Mouse (Mus musculus): ENCODE measurements at regions not wholly inside any gene's neighbourhood (a gene's known extent, or its start where the extent isn't known, plus 50 kb on each side); places are given as distances from the start of the nearest gene placed in this dataset.
A peak's percentile ranks its signal among the peaks of the same experiment; 100 is the strongest.
"Not testable (repeated sequence)": the region's sequence is repeated elsewhere in the genome, so short reads cannot be mapped to it uniquely, and the experiment has no call there.

DNA sequence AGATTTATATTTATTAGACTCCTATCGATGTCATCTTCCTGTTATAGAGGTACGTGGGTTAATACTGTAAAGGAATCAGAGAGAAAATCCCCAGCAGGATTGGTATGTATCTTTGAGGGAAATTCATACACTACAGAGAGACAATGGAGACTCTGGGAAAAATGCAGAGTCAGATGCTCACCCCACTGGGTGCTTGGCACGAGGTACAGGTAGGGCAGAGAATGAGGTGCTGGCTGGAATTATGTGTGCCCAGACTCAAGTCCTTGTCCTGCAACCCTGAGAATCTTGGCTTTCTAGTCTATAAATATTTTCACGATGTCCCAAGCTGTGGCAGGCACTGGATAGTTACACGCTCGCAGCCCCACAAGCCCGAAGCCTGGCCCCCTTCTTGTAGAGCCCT lies 57.8 kb upstream of the Cry1 start:
- no peak for DNase-seq (ENCODE audit: low read depth, low spot score)

DNA sequence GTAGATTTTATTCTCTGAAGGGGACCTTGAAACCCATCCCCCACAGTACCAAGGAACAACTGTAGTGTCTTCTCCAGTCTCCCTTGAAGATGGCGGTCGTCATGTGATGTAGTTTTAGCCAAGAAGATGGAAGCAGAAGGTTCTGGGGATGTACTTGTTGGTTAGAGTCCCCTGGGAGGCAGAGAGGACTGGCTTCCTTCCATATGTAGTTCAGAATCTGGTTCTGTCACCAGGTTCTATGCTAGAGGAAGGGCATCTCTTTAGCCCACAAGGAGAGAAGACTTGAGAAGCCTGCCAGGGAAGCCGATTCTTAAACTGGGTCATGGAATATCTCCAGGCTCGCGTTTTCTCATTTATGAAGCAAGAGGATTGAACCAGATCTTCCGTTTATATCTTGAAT lies 58.7 kb upstream of the Cry1 start:
- DNase-seq (ENCODE audit: low read depth, low spot score) = no peak

DNA sequence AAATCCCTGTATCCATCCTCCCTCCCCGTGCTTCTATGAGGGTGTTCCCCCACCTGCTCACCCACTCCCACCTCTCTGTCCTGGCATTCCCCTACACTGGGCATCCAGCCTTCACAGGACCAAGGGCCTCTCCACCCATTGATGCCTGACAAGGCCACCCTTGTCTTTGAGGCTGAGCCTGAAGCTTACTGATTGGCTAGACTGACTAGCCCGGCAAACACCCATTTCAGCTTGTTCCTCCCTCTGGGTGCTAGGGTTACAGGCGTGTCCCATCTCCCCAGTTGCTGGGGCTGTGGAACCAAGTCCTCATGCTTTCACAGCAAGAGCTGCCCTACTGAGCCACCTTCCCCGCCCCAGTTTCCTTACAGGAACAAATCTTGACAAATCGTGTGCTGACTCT lies 80.9 kb upstream of the Cry1 start:
- DNase-seq (ENCODE audit: low read depth, low spot score) = no peak

DNA sequence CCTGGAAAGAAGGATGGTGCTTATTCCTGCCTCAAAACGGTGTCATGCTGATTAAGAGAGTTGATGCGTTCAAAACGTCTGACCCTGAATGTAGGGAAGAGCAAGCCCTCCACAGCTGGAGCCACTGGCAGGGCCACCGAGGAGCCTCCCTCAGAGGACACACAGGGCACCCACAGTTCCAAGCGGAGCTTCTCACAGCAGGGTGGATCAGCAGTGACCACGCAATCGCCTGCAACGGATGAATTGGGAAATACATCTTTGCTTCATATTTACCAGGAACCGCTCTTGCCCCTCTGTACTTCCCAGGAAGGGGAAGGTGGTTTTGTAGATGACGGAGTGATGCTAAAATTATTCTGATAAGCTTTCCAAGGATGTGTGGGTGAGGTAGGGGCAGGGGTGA lies 81.3 kb upstream of the Cry1 start:
- no peak for DNase-seq (ENCODE audit: low read depth, low spot score)

DNA sequence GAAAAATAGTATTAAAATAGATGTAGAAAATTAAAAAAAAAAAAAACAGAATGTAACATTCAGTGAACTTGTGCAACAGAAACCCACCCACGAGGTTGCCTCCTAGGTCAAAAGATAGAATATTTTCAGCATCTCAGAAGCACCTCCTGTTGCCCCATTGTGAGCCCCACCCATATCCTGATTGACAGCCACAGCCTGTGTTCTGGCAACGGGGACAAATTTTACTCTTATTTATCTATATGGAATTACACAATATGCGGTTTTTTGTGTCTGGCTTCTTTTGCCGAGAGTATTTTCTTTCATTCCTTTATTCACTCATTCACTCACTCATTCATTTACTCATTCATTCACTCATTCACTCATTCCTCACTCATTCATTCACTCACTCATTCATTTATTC lies 81.9 kb upstream of the Cry1 start:
- DNase-seq (ENCODE audit: low read depth, low spot score) = no peak

DNA sequence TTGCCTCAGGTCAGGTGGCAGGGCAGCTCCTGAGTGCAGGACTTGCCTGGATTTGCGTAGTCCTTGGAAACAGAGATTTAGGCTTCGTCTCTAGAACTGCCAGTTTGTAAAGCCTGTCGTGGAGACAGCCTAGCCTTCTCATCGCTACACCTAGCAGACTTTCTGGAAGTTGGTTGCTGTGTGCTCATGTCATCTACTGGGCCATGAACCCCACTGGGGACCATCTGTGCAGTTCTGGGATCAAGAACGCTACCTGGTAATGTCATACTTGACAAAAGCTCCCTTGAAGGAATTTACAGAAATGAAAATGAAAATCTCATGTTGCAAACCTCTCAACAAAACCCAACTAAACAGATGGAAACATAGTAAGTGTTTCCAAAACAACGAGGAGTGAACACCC lies 85.3 kb upstream of the Cry1 start:
- DNase-seq (ENCODE audit: low read depth, low spot score) = no peak

DNA sequence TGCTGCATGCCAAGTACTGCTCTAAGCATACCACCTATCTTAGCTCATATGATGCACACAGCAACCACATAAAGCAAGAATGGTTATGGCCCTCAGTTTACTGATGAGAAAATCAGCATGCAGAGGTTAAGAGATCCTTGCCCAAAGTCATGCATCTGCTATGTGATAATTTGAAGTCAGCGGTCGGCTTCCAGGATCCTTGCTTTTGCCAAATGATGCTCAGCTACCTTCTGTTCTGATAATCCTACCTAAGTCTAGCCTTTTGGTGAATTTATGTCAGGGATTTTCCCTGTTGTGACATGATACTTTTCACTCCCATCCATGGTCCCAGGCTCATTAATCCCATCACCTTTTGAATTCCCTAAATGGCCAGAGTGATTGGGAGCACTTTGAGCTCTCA lies 91.9 kb upstream of the Cry1 start:
- DNase-seq (ENCODE audit: low read depth, low spot score) = no peak

DNA sequence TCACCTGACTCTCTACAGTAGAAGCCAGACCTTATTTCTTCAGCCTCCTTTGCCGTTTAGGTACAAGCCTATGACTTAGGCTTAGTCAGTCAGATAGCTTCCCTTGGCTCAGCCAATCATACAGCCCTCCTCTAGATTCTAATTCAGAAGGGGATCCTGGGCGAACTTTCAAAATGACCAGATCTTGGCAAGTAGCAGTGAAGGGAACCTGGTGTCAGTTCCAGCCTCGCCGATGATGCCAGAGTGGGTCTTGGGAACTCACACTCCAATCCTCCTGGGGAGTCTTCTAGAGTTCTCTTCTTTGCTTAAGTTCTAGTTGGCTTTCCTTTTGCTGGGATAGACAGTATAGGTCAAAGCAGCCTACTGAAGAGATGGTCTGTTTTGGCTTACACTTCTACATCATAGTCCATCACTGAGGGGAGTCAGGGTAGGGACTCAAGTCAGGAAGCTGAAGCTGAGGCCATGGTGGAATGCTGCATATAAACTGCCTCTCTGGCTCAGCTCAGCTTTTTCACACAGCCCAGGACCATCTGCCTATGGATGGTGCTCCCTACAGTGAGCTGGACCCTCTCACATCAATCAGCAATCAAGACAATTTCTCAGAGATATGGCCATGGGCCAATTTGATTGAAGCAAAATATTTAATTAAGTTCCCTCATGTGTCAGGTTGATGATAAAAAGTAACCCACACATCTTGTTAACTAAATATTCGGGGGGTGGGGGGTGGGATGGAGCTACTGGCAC lies 94.7 kb upstream of the Btbd11 start:
- no peak for DNase-seq (ENCODE audit: low read depth, low spot score)

DNA sequence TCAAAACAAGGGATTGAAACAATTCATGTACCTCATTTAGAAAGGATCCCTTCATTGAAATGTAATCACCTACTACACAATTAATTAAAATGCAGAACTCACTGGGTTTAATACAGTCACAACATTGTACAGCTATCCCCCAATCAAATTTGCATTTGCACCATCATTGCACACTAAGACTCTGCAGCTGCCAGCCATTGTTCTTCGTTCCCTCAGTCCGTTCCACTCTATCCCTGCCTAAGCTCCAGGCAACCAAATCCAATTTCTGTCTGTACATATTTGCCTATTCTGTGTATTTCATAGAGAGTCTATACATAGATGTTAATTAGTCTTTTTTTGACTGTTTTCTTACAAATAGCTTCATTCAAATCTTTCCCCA lies 94.1 kb upstream of the Btbd11 start:
- no peak for DNase-seq (ENCODE audit: low read depth, low spot score)

DNA sequence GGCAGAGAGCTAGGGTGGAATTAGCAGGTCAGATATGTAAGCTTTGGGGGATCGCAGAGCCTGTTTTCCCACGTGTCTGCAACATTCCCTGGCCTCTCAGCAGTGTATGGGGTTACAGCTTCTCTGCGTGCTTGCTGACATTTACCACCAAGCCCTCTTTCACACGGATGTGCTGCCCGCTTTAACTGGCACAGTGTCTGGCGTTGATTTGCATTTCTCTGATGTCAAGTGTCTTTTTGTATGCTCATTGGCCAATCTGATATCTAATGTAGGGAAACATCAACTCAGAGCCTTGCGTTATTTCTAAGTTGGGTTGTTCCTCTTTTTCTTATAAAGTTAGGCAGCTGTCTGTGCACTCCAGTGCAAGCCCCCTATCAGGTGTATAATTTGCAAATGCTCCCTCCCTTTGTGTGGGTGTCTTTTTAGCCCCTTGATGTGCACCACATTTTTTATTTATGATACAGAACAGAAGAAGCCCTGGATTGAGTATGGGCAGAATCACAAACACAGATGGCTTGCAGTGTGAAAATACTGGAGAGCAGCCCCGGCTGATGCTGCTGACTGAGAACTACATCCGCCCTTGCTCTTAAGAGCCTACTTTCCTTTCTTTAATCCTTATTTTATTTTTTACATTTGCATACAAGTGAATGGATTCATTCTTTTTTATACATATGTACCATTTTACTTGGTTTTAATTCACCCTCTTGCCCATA lies 93.4 kb upstream of the Btbd11 start:
- DNase-seq (ENCODE audit: low read depth, low spot score) = no peak

DNA sequence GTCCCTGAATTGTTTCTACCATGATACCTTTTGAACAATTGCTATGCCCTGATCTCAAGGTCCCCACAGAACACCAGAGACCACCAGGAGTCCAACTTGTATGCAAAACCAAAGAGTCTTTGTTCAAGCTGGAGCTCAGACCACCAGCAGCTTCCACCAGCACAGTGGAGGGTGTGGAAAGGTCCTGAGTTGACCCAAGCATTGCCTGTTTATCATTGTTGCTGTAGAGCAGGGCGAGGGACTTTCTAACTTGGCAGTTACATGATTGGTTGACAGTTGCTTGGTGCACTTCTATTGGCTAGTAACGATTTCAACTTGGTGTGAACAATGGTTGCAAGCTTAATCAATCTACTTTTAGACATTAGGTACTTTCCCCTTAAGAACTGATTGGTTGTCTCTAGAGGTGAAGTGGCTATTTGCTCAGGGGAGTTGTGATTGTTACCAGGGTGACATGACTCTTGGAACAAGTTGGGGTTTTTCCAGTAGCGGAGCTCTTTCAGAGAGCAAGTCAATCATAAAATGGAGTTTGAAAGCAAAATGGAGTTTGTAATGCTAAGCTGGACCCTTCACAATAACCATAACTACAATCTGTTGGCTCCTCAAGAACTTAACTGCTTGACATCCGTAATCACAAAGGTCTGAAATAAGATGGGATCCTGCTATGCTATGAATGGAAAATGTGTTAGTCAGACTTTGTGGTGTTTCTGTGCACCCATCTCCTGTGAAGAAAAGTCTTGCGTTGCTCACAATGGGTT lies 91.3 kb upstream of the Btbd11 start:
- DNase-seq (ENCODE audit: low read depth, low spot score) = no peak

DNA sequence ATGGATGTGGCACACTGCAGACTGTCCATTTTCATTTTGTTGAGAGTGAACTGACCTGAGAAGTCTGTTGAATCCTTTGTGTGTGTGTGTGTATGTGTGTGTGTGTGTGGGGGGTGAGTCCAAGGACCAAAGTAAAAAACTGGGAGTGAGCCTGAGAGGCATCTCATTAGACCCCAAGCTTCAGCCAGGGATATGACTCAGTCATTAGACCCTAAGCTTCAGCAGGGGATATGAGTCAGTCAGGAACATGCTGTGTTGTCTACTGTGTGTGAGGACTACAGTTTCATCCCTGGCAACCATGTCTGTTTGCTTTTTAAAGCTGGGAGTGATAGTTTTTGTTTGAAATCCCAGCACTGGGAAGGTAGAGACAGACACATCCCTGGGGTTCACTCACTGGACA lies 74.8 kb upstream of the Btbd11 start:
- no peak for DNase-seq (ENCODE audit: low read depth, low spot score)

DNA sequence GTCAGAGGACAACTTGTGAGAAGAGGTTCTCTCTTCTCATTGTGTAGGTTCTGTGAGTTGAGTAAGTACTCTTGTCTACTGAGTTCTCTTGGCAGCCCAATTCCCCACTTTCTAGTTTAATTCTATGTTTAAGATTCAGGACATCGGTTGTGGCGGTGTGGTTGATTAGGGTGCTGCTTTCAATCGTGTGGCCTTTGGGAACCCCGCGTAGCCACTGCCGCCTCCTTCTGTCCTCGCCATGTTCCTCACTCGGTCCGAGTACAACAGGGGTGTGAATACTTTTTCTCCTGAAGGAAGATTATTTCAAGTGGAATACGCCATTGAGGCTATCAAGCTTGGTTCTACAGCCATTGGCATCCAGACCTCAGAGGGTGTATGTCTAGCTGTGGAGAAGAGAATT lies 73.3 kb upstream of the Btbd11 start:
- DNase-seq (ENCODE audit: low read depth, low spot score) = not testable (repeated sequence)

DNA sequence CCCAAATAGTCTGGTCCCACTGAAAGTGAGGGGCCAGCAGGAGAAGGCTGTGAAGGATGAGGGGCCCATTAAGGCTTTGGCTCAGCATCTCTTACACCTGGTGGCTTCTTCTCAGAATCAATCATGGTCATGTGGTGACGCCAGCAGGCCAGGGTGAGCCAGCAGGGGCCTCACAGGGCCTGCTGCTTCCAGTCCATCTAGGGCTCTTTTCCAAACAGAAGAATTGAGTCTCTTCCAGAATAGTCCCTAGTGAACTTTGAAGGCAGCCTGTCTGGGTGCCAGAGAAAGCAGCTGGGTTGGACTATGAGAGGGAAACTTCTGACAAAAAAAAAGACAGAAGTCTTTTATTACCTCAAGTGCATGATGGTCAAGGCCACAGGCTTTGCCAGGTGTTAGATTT lies 65.6 kb upstream of the Btbd11 start:
- no peak for DNase-seq (ENCODE audit: low read depth, low spot score)

DNA sequence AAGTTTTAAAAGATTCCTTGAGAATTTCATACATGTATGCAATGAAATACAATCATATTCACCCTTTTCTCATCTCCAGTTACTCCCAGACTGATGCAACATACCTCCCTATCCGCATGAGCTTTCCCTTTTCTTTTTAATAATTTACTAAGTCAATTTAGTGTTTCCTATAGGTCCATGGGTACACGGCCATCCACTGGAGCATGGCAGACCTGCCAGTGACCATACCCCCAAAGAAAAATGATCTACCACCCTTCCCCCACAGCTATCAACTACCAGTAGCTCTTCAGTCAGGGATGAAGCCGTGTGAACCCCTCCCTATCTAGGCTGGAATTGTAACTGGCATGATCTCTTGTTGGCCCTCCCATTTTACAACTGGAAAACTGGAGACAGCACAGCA lies 64.3 kb upstream of the Btbd11 start:
- DNase-seq (ENCODE audit: low read depth, low spot score) = no peak

DNA sequence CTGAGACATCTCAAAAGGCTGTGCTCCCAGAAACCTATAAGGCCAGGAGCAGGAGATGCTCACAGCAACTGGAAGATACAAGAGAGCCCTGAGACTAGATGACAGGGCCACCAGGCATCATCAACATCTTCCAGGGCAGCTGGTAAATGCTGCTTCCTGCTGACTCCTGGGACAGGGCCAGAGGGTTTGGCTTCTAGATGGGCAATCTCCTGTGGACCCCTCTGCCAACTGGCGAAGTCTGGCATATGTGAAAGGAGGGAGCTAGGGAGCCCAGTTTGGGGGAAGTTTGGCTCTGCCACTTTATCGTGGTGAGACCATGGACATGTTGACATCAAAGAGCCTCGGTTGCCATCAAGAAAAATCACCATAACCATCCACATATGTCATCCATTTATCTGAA lies 57.2 kb upstream of the Btbd11 start:
- no peak for DNase-seq (ENCODE audit: low read depth, low spot score)

DNA sequence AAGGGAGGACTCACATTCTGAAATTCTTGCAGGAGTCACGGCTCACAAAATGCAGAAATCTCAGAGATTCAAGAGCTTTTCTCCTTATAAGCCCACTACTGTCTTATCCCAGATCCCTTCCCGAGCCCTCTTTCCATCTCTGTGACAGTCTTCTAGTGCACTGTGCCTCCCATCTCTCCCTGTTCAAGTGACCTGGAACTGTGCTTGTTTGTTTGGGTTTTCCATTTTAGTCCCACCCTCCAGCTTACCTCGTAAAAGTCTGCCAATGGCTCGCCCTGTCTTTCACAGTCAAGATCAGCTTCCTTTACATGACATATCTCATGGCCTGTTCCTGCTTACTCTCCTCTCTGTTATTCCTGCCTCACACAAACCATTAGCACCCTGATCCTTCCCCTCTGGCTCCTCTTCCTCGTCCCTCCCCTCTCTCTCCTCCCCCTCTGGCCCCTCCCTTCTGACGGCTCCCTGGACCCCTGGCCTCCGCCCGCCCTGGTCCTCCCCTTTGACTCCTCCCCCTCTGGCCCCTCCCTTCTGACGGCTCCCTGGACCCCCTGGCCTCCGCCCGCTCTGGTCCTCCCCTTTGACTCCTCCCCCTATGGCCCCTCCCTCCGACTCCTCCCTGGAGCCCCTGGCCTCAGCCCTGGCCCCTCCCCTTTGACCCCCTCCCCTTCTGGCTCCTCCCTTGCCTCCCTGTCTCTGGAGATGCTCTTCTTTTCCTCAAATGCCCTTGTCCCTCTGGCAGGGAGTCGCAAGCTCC lies 55.5 kb upstream of the Btbd11 start:
- DNase-seq (ENCODE audit: low read depth, low spot score) = peak; percentile 92
